8 mouse cellular contexts compared by ENCODE assay signal in the genomic region with DNA sequence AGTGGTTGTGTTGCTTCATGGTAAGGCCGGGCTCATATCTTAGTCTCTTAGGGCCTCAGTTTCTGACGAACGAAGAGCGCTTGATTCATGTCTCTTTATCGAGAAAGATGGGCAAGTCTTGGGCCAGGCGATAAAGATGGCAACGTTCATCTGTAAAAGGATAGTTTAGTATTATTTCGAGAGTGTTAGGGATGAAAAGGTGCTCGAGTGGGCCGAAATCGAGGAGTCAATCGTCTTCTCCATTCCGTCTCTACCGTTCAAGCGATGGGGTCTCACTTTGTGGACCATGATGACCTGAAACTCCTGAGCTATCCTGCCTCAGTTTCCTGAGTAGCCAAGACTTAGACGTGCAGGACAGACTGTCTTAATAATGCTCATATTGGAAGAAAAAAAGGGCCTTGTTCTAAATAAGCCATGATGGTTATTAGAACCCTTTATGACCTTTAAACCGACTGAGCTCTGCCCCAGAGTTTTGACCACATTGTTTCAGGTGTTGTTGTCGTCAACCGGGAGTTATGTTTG. TPM values are rescaled to one million over a fixed set of nuclear protein-coding genes. Genes with fewer than 3 reads are reported as not detected.
DNase-seq lines count a peak whose midpoint lies in the region; ATAC-seq and TF ChIP-seq lines count a peak whose summit lies in the region.

No protein-coding gene starts in this region.

- H3K27me3 ChIP-seq in heart, embryonic 14.5 days (ENCODE audit: control insufficient read depth, insufficient read depth, low read length), result no peaks in the 10 kb centered on the region
- H3K27me3 ChIP-seq in forebrain, embryonic 15.5 days, result no peaks in the 10 kb centered on the region
- no peaks in the 10 kb centered on the region for H3K27me3 ChIP-seq in liver, postnatal 0 days (ENCODE audit: insufficient read depth, low read length)

- peaks cover 5 to 8% of the 10 kb centered on the region in 2 experiments for H3K4me1 ChIP-seq in heart, embryonic 14.5 days (ENCODE audit: control insufficient read depth in 2 of 2, insufficient read depth in 2 of 2, low read length in 2 of 2)
- H3K4me1 ChIP-seq in ES-E14 (ENCODE audit: control insufficient read depth in 2 of 2, insufficient read depth in 2 of 2, low read length in 2 of 2, poor library complexity in 1 of 2), result peaks cover 0 to 5% of the 10 kb centered on the region in 2 experiments; a peak in 1 of 4 replicates
- H3K4me1 ChIP-seq in forebrain, embryonic 15.5 days, result peaks cover 25% of the 10 kb centered on the region
- peaks cover 23% of the 10 kb centered on the region for H3K4me1 ChIP-seq in liver, postnatal 0 days (ENCODE audit: insufficient read depth)

- no peaks in the 10 kb centered on the region for H3K9me3 ChIP-seq in heart, embryonic 14.5 days (ENCODE audit: control insufficient read depth, low read length)
- no peaks in the 10 kb centered on the region for H3K9me3 ChIP-seq in ES-E14 (ENCODE audit: control insufficient read depth, insufficient read depth, low read depth, low read length)
- H3K9me3 ChIP-seq in forebrain, embryonic 15.5 days, result no peaks in the 10 kb centered on the region
- H3K9me3 ChIP-seq in liver, postnatal 0 days (ENCODE audit: low read length), result no peaks in the 10 kb centered on the region

- H3K4me2 ChIP-seq in heart, embryonic 14.5 days (ENCODE audit: low read length), result peak overlapping the region; percentile 82
- peak overlapping the region; percentile 60 for H3K4me2 ChIP-seq in forebrain, embryonic 15.5 days (replicated peaks)
- peak overlapping the region; percentile 93 for H3K4me2 ChIP-seq in liver, postnatal 0 days (ENCODE audit: low read depth, low read length)

- ATAC-seq in heart, embryonic 14.5 days (ENCODE audit: insufficient number of reproducible peaks, insufficient read depth, low FRiP score, low read depth), result no peak
- no peak for ATAC-seq in forebrain, embryonic 15.5 days (replicated peaks)
- ATAC-seq in liver, postnatal 0 days, result no peak

- no peak for DNase-seq in heart, adult 18-20 months
- DNase-seq in ES-E14 (ENCODE audit: low read depth, low spot score), result no peak
- no peak for DNase-seq in liver, postnatal 0 days
- DNase-seq in thymus, postnatal 14 days, result no peak
- no peak for DNase-seq in urinary bladder, postnatal 4 days (ENCODE audit: low spot score in 2 of 2)
- DNase-seq in yolk sac, embryonic 10.5 days (ENCODE audit: low spot score), result no peak

- in situ Hi-C loops in ES-E14 (cut with MboI; ENCODE audit: low sequenced_read_pairs in 2 of 2, unreplicated experiment in 2 of 2), result no loop called here

- WGBS in heart, embryonic 14.5 days, result 3% methylated on average over 19 of the region's 19 CpGs
- 5% methylated on average over 19 of the region's 19 CpGs for WGBS in forebrain, embryonic 15.5 days
- WGBS in liver, postnatal 0 days (ENCODE audit: insufficient replicate concordance), result 4% methylated on average over 19 of the region's 19 CpGs

- TF ChIP-seq CTCF in liver, postnatal 0 days (IDR thresholded peaks at IDR 0.05; ENCODE audit: low read depth), result no peak

- peak overlapping the region; percentile 79 to 96 for H3K4me3 ChIP-seq in heart, embryonic 14.5 days (ENCODE audit: control insufficient read depth in 1 of 2, insufficient read depth in 1 of 2, low read depth in 1 of 2, low read length in 2 of 2)
- H3K4me3 ChIP-seq in ES-E14 (ENCODE audit: insufficient read depth in 1 of 2, low read depth in 1 of 2, low read length in 2 of 2, poor library complexity in 1 of 2, severe bottlenecking in 1 of 2), result peak overlapping the region; percentile 65 to 88
- peak overlapping the region; percentile 59 for H3K4me3 ChIP-seq in forebrain, embryonic 15.5 days
- peak overlapping the region; percentile 90 for H3K4me3 ChIP-seq in liver, postnatal 0 days (ENCODE audit: low read depth, low read length)

- peak overlapping the region; percentile 96 for H3K9ac ChIP-seq in heart, embryonic 14.5 days (ENCODE audit: low read length)
- H3K9ac ChIP-seq in ES-E14 (ENCODE audit: insufficient read depth, low read depth, low read length, poor library complexity, severe bottlenecking), result peak overlapping the region; percentile 89
- peak overlapping the region; percentile 80 for H3K9ac ChIP-seq in forebrain, embryonic 15.5 days (replicated peaks)
- peak overlapping the region; percentile 85 for H3K9ac ChIP-seq in liver, postnatal 0 days (replicated peaks)

- H3K36me3 ChIP-seq in heart, embryonic 14.5 days (ENCODE audit: control insufficient read depth, insufficient read depth, low read length), result no peaks in the 10 kb centered on the region
- no peaks in the 10 kb centered on the region for H3K36me3 ChIP-seq in ES-E14 (ENCODE audit: control insufficient read depth, insufficient read depth, low read length, poor library complexity, severe bottlenecking)
- no peaks in the 10 kb centered on the region for H3K36me3 ChIP-seq in forebrain, embryonic 15.5 days
- no peaks in the 10 kb centered on the region for H3K36me3 ChIP-seq in liver, postnatal 0 days (replicated peaks; ENCODE audit: insufficient read depth, low read length)

- no peak for TF ChIP-seq EP300 in liver, postnatal 0 days (IDR thresholded peaks at IDR 0.05; ENCODE audit: low read depth)

- no peak overlapping the region; a peak in 1 of 4 replicates for H3K27ac ChIP-seq in heart, embryonic 14.5 days (replicated peaks in 1 of 2; ENCODE audit: control insufficient read depth in 1 of 2, insufficient read depth in 1 of 2, low read depth in 2 of 2, low read length in 2 of 2)
- peak overlapping the region; percentile 48; the same call in 1 of the 2 replicates for H3K27ac ChIP-seq in ES-E14 (ENCODE audit: insufficient read depth, low read depth, low read length, poor library complexity, severe bottlenecking)
- H3K27ac ChIP-seq in forebrain, embryonic 15.5 days (replicated peaks), result 0 out of 2 replicates have a peak overlapping the region, but pooled peaks have one; percentile 83
- H3K27ac ChIP-seq in liver, postnatal 0 days (ENCODE audit: low read depth), result peak overlapping the region; percentile 84

TF ChIP-seq in ES-E14, 5 proteins besides CTCF, POLR2A, EP300 and RAD21:
- TF ChIP-seq CHD2 (IDR thresholded peaks at IDR 0.05; ENCODE audit: low read depth, low read length) (no peak), ZNF384 (IDR thresholded peaks at IDR 0.05; ENCODE audit: low read depth, low read length) (no peak), MAFK (IDR thresholded peaks at IDR 0.05; ENCODE audit: insufficient read depth, low read depth, low read length) (no peak), HCFC1 (IDR thresholded peaks at IDR 0.05; ENCODE audit: borderline replicate concordance, insufficient read depth, low read length) (no peak), ZC3H11A (IDR thresholded peaks at IDR 0.05; ENCODE audit: borderline replicate concordance, low read depth, low read length) (no peak)

RNA-seq across cellular contexts. Expression of a gene that starts 0.9 kb away (rescaled TPM):
- polyA plus RNA-seq in heart, embryonic 14.5 days (2014; fragmentation: Nextera tagmentation; extraction: Ambion mirVana), result 27.6 and 27.7 TPM in 2 replicates
- 10 to 100 TPM; 37.6 to 39.0 TPM for total RNA-seq in heart, adult 18-20 months (2021)
- 29.0 and 38.8 TPM in 2 replicates for total RNA-seq in ES-E14 (2012; rRNA removed)
- polyA plus RNA-seq in forebrain, embryonic 15.5 days (2015; fragmentation: Nextera tagmentation; extraction: Ambion mirVana), result 85.1 and 87.4 TPM in 2 replicates
- 18.3 and 18.5 TPM in 2 replicates for polyA plus RNA-seq in liver, postnatal 0 days (2015; fragmentation: Nextera tagmentation; extraction: Ambion mirVana)

RNA-seq across cellular contexts. Expression of a gene that starts 33.1 kb away (rescaled TPM):
- 0.50 and 0.62 TPM in 2 replicates for polyA plus RNA-seq in heart, embryonic 14.5 days (2014; fragmentation: Nextera tagmentation; extraction: Ambion mirVana)
- total RNA-seq in heart, adult 18-20 months (2021), result 1 to 10 TPM in 1 of 2 experiments, under 1 TPM in 1; 0.42 to 1.1 TPM
- not detected in 2 replicates for total RNA-seq in ES-E14 (2012; rRNA removed)
- not detected in 2 replicates for polyA plus RNA-seq in forebrain, embryonic 15.5 days (2015; fragmentation: Nextera tagmentation; extraction: Ambion mirVana)
- 2.6 and 3.0 TPM in 2 replicates for polyA plus RNA-seq in liver, postnatal 0 days (2015; fragmentation: Nextera tagmentation; extraction: Ambion mirVana)

Comparison
In these comparisons a context has a peak if more than half of its experiments do, and no peak if none do; other contexts are left out.
1. H3K27ac ChIP-seq: peak in ES-E14 (single experiment), forebrain, embryonic 15.5 days (single experiment) and liver, postnatal 0 days (single experiment); none in heart, embryonic 14.5 days (0 of 2).
2. Peak in every context shown above with its lines, with median percentiles within 50 percentile points of each other: H3K4me2 ChIP-seq, H3K4me3 ChIP-seq and H3K9ac ChIP-seq.